Mouse (Mus musculus) spleen, adult 2 months (tissue): ENCODE data around the gene Bcl2l11. TPM values are rescaled to one million over a fixed set of nuclear protein-coding genes. Genes with fewer than 3 reads are reported as not detected.
"Not testable (repeated sequence)": the region's sequence is repeated elsewhere in the genome, so short reads cannot be mapped to it uniquely, and the experiment has no call there.

Experiments used
- DNase-seq, 2 experiments: peaks; one replicate each; pipeline versions ENCODE4 v3.0.0 to v3.0.0-alpha.2; 2012 to 2021; ENCODE audit warnings: low spot score in 2 of 2, low read depth in 1 of 2
- H3K27ac ChIP-seq: fragments of 200-500 bp; 2 replicates; pipeline ENCODE4 v1.5.1; 2012; ENCODE audit warnings: low read length, inconsistent platforms; ENCODE audit not compliant: insufficient read depth
- H3K27me3 ChIP-seq: fragments of 200-500 bp; 2 replicates; pipeline ENCODE4 v1.6.1; 2012; ENCODE audit warnings: mild to moderate bottlenecking, moderate library complexity, low read length, inconsistent platforms; ENCODE audit not compliant: control insufficient read depth, insufficient read depth
- H3K36me3 ChIP-seq: fragments of 200-500 bp; 2 replicates; pipeline ENCODE4 v1.6.1; 2012; ENCODE audit warnings: mild to moderate bottlenecking, low read length, inconsistent platforms; ENCODE audit not compliant: control insufficient read depth, insufficient read depth
- H3K4me1 ChIP-seq: fragments of 200-500 bp; 2 replicates; pipeline ENCODE4 v1.6.1; 2011; ENCODE audit warnings: inconsistent platforms; ENCODE audit not compliant: control insufficient read depth, insufficient read depth, insufficient read length
- H3K4me3 ChIP-seq: fragments of 200-500 bp; 2 replicates; pipeline ENCODE4 v1.5.1; 2011; ENCODE audit warnings: mild to moderate bottlenecking, inconsistent platforms; ENCODE audit not compliant: insufficient read depth, insufficient read length; ENCODE audit errors: extremely low read depth
- CTCF ChIP-seq: fragments of 200-500 bp; IDR thresholded peaks from 2 replicates; pipeline ENCODE4 v1.5.1; 2011; ENCODE audit warnings: mild to moderate bottlenecking, inconsistent platforms; ENCODE audit not compliant: insufficient read depth, insufficient read length, insufficient replicate concordance; ENCODE audit errors: extremely low read depth
- POLR2A ChIP-seq: fragments of 200-500 bp; IDR thresholded peaks from 2 replicates; pipeline ENCODE4 v1.6.1; 2011; ENCODE audit warnings: low read depth, low read length, inconsistent platforms
- WGBS: fragments of 180-500 bp; shearing (Covaris S2); methylation state at CpG from one replicate; pipeline ENCODE4 v1.1.7; 2018; 5-methylcytosine and 5-hydroxymethylcytosine counted together
- polyA plus RNA-seq: library from polyadenylated mRNA; depleted of rRNA; stranded (reverse); fragments of >200 nt; gene quantifications from 2 replicates; pipeline ENCODE4 v1.2.3, GENCODE M21; 2012

Bcl2l11 gene
- polyA plus RNA-seq, 1 experiment = 21.6 TPM

DNA sequence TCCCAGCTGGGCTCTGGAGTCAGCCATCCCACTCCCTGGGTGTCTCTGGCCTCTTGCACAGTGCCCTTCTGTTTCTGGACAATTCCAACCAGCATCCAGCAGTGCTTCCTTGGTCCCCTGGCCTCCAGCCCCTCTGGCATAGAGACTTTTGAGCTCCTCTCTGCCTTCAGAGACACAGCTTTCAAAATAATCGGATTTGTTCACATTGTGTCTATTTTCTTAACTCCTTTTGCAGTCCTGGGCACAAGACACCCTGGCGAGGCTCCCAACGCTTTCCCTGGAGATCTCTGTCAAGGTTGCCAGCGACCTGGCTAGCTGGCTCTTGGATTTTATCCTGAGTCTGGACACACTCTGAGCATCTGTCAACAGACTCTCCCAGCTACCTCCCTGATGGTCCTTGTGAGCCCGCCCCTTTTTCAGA is 51.4 kb downstream of the Bcl2l11 start:
- no peak for TF ChIP-seq POLR2A
- no peak for TF ChIP-seq CTCF
- no peak overlapping the region for H3K4me3 ChIP-seq
- no peak for DNase-seq
- H3K27ac ChIP-seq = no peak overlapping the region
- no peaks in the 10 kb centered on the region for H3K4me1 ChIP-seq
- no peaks in the 10 kb centered on the region for H3K27me3 ChIP-seq
- 90% methylated on average over 5 of the region's 5 CpGs for WGBS
- H3K36me3 ChIP-seq = no peaks in the 10 kb centered on the region

- DNase-seq = no peak
- Histone ChIP-seq H3K4me1 (no peaks in the 10 kb centered on the region), H3K4me3 (no peak overlapping the region), H3K27me3 (no peaks in the 10 kb centered on the region), H3K27ac (no peak overlapping the region), H3K36me3 (no peaks in the 10 kb centered on the region)
- WGBS = 62% methylated on average over 18 of the region's 18 CpGs
- TF ChIP-seq POLR2A (no peak), CTCF (no peak)
Measured at GRCm38 (mm10) chr2:128179126-128179807, 53.4 kb downstream of the Bcl2l11 start.

DNA sequence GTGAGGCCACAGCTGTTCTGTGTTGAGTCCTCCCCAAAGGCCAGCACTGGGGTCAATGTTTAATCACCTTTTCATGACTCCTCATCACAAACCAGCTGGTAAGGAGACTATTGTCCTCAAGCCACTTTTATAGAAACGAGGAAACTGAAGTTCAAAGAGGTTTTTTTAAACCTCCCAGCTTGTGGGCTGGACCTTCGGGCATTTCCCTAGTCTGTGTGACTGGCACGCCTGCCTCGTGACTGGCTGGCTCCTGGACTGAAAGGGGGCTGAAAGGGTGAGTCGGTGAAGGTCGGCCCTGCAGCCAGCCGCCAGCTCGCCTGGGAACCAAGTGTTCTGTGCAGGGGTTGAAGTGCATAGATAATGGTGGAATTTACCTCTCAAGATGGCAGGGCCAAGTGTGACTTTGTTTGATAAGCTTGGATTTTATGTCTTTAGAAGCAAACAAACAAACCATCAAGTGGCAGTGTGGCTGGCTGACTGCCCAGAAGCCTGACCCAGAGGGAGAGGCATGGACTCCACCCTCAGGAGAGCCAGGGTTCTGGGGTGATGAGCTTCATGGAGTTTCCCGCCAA is 54.1 kb downstream of the Bcl2l11 start:
- no peak overlapping the region for H3K27ac ChIP-seq
- WGBS = 27% methylated on average over 9 of the region's 9 CpGs
- H3K36me3 ChIP-seq = no peaks in the 10 kb centered on the region
- H3K4me1 ChIP-seq = no peaks in the 10 kb centered on the region
- DNase-seq = no peak
- no peaks in the 10 kb centered on the region for H3K27me3 ChIP-seq
- no peak overlapping the region for H3K4me3 ChIP-seq
- TF ChIP-seq POLR2A = no peak

DNA sequence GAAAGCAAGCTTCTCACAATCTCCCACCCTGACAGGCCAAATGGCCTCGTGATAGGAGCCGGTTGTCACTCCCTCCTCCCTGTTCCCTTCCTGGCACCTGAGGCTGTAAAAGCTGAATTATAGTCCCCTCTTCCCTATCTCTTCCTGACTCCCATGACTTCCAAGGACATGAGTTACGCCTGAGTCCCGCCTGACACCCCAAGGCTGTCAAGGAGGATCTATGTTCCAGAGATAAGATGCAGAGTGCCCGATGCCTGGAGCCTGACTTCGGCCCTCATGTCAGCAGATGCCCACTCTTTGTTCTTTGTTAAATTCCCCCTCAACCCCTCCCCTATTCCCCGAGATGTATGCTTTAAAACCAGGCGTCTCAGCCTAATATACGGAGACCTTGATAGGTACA is 56.3 kb downstream of the Bcl2l11 start:
- not testable (repeated sequence) for DNase-seq, H3K27ac ChIP-seq, H3K36me3 ChIP-seq, H3K4me3 ChIP-seq, H3K4me1 ChIP-seq, H3K27me3 ChIP-seq
- WGBS = 88% methylated on average over 9 of the region's 9 CpGs

DNA sequence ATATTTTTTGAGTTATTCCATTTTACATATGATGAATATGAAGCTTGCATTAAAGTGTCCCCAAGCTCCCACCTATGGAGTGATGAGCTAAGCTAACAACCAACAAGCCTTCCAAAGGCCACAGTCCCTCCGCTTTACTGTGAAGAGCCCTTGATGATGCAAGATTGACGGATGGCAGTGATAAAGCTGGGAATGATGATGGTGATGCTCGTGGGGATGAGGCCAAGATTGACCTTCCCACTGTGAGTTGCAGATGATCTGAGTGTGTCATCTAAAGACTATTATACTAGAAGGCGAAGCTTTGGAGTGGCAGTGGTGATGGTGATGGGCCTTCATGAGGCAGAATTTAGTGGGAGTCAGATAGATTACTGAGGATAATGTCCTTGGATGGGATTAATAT is 56.9 kb downstream of the Bcl2l11 start:
- no peak overlapping the region for H3K27ac ChIP-seq
- H3K4me1 ChIP-seq = no peaks in the 10 kb centered on the region
- H3K4me3 ChIP-seq = no peak overlapping the region
- no peaks in the 10 kb centered on the region for H3K27me3 ChIP-seq
- TF ChIP-seq CTCF (no peak), POLR2A (no peak)
- WGBS = 95% methylated on average over 4 of the region's 4 CpGs
- H3K36me3 ChIP-seq = no peaks in the 10 kb centered on the region
- no peak for DNase-seq

GRCm38 (mm10) chr2:128183762-128184161 is 57.9 kb downstream of the Bcl2l11 start:
- no peak overlapping the region for H3K4me3 ChIP-seq
- no peaks in the 10 kb centered on the region for H3K36me3 ChIP-seq
- H3K27ac ChIP-seq = no peak overlapping the region
- no peaks in the 10 kb centered on the region for H3K4me1 ChIP-seq
- 91% methylated on average over 4 of the region's 4 CpGs for WGBS
- H3K27me3 ChIP-seq = no peaks in the 10 kb centered on the region
- TF ChIP-seq CTCF = no peak
- TF ChIP-seq POLR2A = no peak
- DNase-seq = no peak

- Histone ChIP-seq H3K27me3 (no peaks in the 10 kb centered on the region), H3K4me3 (no peak overlapping the region), H3K27ac (no peak overlapping the region), H3K4me1 (peaks cover 7% of the 10 kb centered on the region; the same call in 1 of the 2 replicates), H3K36me3 (no peaks in the 10 kb centered on the region)
- no peak for TF ChIP-seq CTCF
- no peak for TF ChIP-seq POLR2A
- DNase-seq = no peak
- 73% methylated on average over 4 of the region's 4 CpGs for WGBS
Measured at GRCm38 (mm10) chr2:128185942-128186341, 60.1 kb downstream of the Bcl2l11 start.
